Mouse (Mus musculus) liver, embryonic 14.5 days (tissue): ENCODE results near the gene Cd59b.

Source experiments
- CTCF ChIP-seq: IDR thresholded peaks from 2 replicates; pipeline ENCODE4 v1.5.1; 2016; ENCODE audit warnings: antibody characterized with exemption, low read depth, control low read depth
- EP300 ChIP-seq: IDR thresholded peaks from 2 replicates; pipeline ENCODE4 v1.6.1; 2016; ENCODE audit warnings: antibody characterized with exemption, low read depth

- peak; percentile 82 for TF ChIP-seq EP300
- TF ChIP-seq CTCF = no peak
Observed at GRCm38 (mm10) chr2:104029074-104029473, 40.6 kb upstream of the Cd59b start.
